Mouse (Mus musculus): Measurements from ENCODE around the gene Olfr640. TPM values are rescaled to one million over a fixed set of nuclear protein-coding genes. Genes with fewer than 3 reads are reported as not detected.

Olfr640 gene
- polyA plus RNA-seq (2012; rRNA removed; ENCODE audit: low replicate concordance) = not detected in 2 replicates

GRCm38 (mm10) chr7:104025473-104025872 lies at the start of gene Olfr640:
TSS of gene Olfr640 (minus strand) at chr7:104025573.

GRCm38 (mm10) chr7:104071769-104072168 lies 46.4 kb upstream of the Olfr640 start, which contains the start of gene Olfr644:
TSS of gene Olfr644 (minus strand) at chr7:104071869.

GRCm38 (mm10) chr7:104061345-104061744 lies 36.0 kb upstream of the Olfr640 start, which contains the start of gene 4930516K23Rik:
TSS of gene 4930516K23Rik (minus strand) at chr7:104061445.

GRCm38 (mm10) chr7:104052566-104052965 lies 27.2 kb upstream of the Olfr640 start, which contains the start of gene Olfr642:
TSS of gene Olfr642 (minus strand) at chr7:104052666.

GRCm38 (mm10) chr7:104035145-104035544 lies 9.8 kb upstream of the Olfr640 start, which contains the start of gene Olfr641:
TSS of gene Olfr641 (plus strand) at chr7:104035445.

GRCm38 (mm10) chr7:104017203-104017602 lies 8.2 kb downstream of the Olfr640 start, which contains the start of gene Olfr639:
TSS of gene Olfr639 (minus strand) at chr7:104017303.

GRCm38 (mm10) chr7:103998446-103998845 lies 26.9 kb downstream of the Olfr640 start, which contains the start of gene Olfr638:
TSS of gene Olfr638 (plus strand) at chr7:103998746.

GRCm38 (mm10) chr7:103970852-103971251 lies 54.5 kb downstream of the Olfr640 start, which contains the start of gene Olfr635:
TSS of gene Olfr635 (plus strand) at chr7:103971152.

Other genes starting within 250 kb of the Olfr640 start
- not detected in 2 replicates for gene Olfr68, start 245.9 kb downstream of the Olfr640 start, polyA plus RNA-seq (2012; rRNA removed; ENCODE audit: low replicate concordance)
- not detected in 2 replicates for gene Olfr67, start 233.8 kb downstream of the Olfr640 start, polyA plus RNA-seq (2012; rRNA removed; ENCODE audit: low replicate concordance)
- 34.6 and 126 TPM in 2 replicates for gene Hbb-bt, start 211.6 kb downstream of the Olfr640 start, polyA plus RNA-seq (2012; rRNA removed; ENCODE audit: low replicate concordance)
- gene Hbb-bs, start 197.5 kb downstream of the Olfr640 start, polyA plus RNA-seq (2012; rRNA removed; ENCODE audit: low replicate concordance) = 335 and 1,183 TPM in 2 replicates
- not detected in 2 replicates for gene Hbb-bh2, start 185.1 kb downstream of the Olfr640 start, polyA plus RNA-seq (2012; rRNA removed; ENCODE audit: low replicate concordance)
- not detected in 2 replicates for gene Hbb-bh1, start 182.4 kb downstream of the Olfr640 start, polyA plus RNA-seq (2012; rRNA removed; ENCODE audit: low replicate concordance)
- not detected in 2 replicates for gene Hbb-y, start 172.4 kb downstream of the Olfr640 start, polyA plus RNA-seq (2012; rRNA removed; ENCODE audit: low replicate concordance)
- not detected in 2 replicates for gene Olfr66, start 139.3 kb downstream of the Olfr640 start, polyA plus RNA-seq (2012; rRNA removed; ENCODE audit: low replicate concordance)
- gene Olfr64, start 131.1 kb downstream of the Olfr640 start, polyA plus RNA-seq (2012; rRNA removed; ENCODE audit: low replicate concordance) = not detected in 2 replicates
- not detected in 2 replicates for gene Olfr65, start 122.1 kb downstream of the Olfr640 start, polyA plus RNA-seq (2012; rRNA removed; ENCODE audit: low replicate concordance)
- gene Olfr631, start 96.7 kb downstream of the Olfr640 start, polyA plus RNA-seq (2012; rRNA removed; ENCODE audit: low replicate concordance) = not detected in 2 replicates
- gene Olfr632, start 91.2 kb downstream of the Olfr640 start, polyA plus RNA-seq (2012; rRNA removed; ENCODE audit: low replicate concordance) = 0.20 TPM in 1 of 2 replicates, not detected in the other
- not detected in 2 replicates for gene Olfr633, start 81.1 kb downstream of the Olfr640 start, polyA plus RNA-seq (2012; rRNA removed; ENCODE audit: low replicate concordance)
- not detected in 2 replicates for gene Olfr635, start 54.4 kb downstream of the Olfr640 start, polyA plus RNA-seq (2012; rRNA removed; ENCODE audit: low replicate concordance)
- not detected in 2 replicates for gene Olfr638, start 26.8 kb downstream of the Olfr640 start, polyA plus RNA-seq (2012; rRNA removed; ENCODE audit: low replicate concordance)
- gene Olfr639, start 8.3 kb downstream of the Olfr640 start, polyA plus RNA-seq (2012; rRNA removed; ENCODE audit: low replicate concordance) = not detected in 2 replicates
- not detected in 2 replicates for gene Olfr641, start 9.9 kb upstream of the Olfr640 start, polyA plus RNA-seq (2012; rRNA removed; ENCODE audit: low replicate concordance)
- gene Olfr642, start 27.1 kb upstream of the Olfr640 start, polyA plus RNA-seq (2012; rRNA removed; ENCODE audit: low replicate concordance) = not detected in 2 replicates
- not detected in 2 replicates for gene 4930516K23Rik, start 35.9 kb upstream of the Olfr640 start, polyA plus RNA-seq (2012; rRNA removed; ENCODE audit: low replicate concordance)
- gene Olfr644, start 46.3 kb upstream of the Olfr640 start, polyA plus RNA-seq (2012; rRNA removed; ENCODE audit: low replicate concordance) = not detected in 2 replicates
- gene Olfr645, start 59.9 kb upstream of the Olfr640 start, polyA plus RNA-seq (2012; rRNA removed; ENCODE audit: low replicate concordance) = not detected in 2 replicates
- gene Olfr646, start 79.3 kb upstream of the Olfr640 start, polyA plus RNA-seq (2012; rRNA removed; ENCODE audit: low replicate concordance) = not detected in 2 replicates
- gene Ubqln5, start 104.3 kb upstream of the Olfr640 start, polyA plus RNA-seq (2012; rRNA removed; ENCODE audit: low replicate concordance) = not detected in 2 replicates
- not detected in 2 replicates for gene Olfr643, start 111.8 kb upstream of the Olfr640 start, polyA plus RNA-seq (2012; rRNA removed; ENCODE audit: low replicate concordance)
- gene Ubqln3, start 117.7 kb upstream of the Olfr640 start, polyA plus RNA-seq (2012; rRNA removed; ENCODE audit: low replicate concordance) = not detected in 2 replicates
- gene Ubqlnl, start 125.0 kb upstream of the Olfr640 start, polyA plus RNA-seq (2012; rRNA removed; ENCODE audit: low replicate concordance) = not detected in 2 replicates
- gene Olfm5, start 139.3 kb upstream of the Olfr640 start, polyA plus RNA-seq (2012; rRNA removed; ENCODE audit: low replicate concordance) = not detected in 2 replicates
- not detected in 2 replicates for gene Olfr648, start 157.8 kb upstream of the Olfr640 start, polyA plus RNA-seq (2012; rRNA removed; ENCODE audit: low replicate concordance)
- gene Olfr649, start 170.4 kb upstream of the Olfr640 start, polyA plus RNA-seq (2012; rRNA removed; ENCODE audit: low replicate concordance) = not detected in 2 replicates
- gene Trim6, start 193.2 kb upstream of the Olfr640 start, polyA plus RNA-seq (2012; rRNA removed; ENCODE audit: low replicate concordance) = 0.24 and 0.58 TPM in 2 replicates
- gene Trim34a, start 218.9 kb upstream of the Olfr640 start, polyA plus RNA-seq (2012; rRNA removed; ENCODE audit: low replicate concordance) = 2.1 and 2.6 TPM in 2 replicates

Measured in duodenum, adult 2 months (tissue).